Mouse (Mus musculus): ENCODE measurements at regions not wholly inside any gene's neighbourhood (a gene's known extent, or its start where the extent isn't known, plus 50 kb on each side); places are given as distances from the start of the nearest gene placed in this dataset.

DNA sequence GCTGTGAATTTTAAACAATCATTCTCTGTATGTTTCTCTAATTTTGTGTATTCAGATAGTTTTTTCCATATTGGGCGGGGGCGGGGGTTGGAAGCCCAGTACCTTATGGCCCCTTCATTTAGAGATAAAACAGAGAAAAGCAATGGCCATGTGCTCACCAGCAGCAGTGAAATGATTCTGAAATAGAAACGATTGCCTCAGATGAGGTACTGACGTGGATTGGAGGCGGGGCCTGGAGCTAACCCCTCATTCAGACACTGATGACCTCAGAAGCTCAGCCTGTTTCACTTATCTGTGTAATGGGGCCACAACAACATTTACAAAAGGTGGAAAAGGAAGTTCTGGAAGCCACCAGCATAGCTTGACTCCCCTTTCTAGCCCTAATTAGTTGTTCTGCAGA, 223.0 kb upstream of the Irx5 start:
- ATAC-seq (replicated peaks; ENCODE audit: low read depth, poor library complexity, severe bottlenecking): no peak

DNA sequence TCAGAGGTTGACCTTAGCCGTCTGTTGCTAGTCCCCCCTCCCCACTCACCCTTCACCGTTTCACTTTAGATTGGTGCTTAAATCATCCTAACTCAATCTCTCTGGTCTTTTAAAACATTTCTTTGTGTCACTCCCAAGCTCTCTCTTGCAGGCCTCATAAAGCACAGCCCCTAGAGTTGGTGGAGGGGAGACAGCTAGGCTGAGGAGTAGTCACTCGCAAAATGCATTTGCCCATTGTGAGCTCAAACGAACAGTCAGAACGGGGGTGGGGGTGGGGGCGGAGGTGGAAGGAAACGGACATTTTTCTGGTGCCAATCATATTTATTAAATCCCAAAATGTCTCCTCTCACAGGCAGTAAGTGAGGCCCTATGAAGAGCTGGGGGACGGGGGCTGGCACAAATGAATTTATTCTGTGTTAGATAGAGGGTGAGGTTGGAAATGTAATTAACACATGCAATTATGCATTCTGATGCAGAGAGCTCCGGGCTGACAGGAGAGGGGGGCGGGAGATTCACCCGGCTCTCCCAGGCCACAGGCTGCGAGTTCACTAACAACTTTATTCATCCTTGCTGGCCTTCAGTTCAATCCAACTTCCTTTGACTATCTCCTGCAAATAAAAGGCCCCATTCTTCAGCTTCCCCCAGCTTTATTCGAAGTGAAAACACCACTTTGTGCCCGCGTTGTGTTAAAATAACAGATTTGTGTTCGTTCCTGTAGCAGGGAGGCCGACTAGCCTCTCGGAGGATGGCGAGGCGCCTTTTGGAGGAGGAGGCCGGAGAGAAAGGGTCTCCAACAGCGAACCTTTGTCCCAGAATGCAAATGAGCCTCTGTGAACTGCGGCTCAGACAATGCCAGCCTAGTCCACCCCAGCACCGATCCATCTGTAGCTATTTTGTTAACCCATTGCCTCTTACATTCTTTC, 223.7 kb upstream of the Irx5 start:
- ATAC-seq (replicated peaks; ENCODE audit: low read depth, poor library complexity, severe bottlenecking): no peak

DNA sequence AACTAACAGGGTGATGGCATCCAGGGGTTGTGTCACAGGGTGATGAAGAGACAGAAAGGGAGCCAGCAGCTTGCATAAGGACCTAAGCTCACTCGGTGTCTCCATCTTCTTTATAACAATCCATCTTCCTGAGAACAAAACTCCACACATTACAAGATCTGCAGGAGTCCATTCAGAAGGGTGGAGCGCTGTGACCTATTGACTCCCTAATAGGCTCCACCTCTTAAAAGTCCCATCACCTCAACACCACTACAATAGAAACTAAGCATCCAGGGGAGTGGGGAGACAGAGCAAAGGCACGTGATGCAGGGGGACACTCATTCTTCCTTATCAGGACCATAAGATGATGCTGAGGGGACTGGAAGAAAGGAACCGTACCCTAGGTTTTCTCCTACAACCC, 224.5 kb upstream of the Irx5 start:
- ATAC-seq (replicated peaks; ENCODE audit: low read depth, poor library complexity, severe bottlenecking): no peak

DNA sequence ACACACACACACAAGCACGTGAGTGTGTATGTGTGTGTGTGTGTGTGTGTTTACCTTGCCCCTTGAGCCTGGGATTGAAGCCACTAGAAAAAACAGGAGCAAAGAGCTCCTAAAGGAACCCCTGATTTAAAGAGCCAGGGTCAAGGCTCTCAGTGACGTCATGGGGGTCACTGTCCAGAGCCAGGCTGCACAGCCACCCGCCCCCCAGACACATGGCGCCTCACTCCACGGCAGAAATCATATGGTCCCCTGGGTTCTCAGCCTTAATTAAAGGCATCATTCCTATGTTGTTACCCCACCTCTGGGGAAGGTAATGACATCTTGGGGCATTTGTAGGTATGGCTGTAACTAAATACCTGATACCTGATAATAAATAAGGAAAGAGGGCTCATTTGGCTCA, 224.9 kb upstream of the Irx5 start:
- ATAC-seq (replicated peaks; ENCODE audit: low read depth, poor library complexity, severe bottlenecking): no peak

DNA sequence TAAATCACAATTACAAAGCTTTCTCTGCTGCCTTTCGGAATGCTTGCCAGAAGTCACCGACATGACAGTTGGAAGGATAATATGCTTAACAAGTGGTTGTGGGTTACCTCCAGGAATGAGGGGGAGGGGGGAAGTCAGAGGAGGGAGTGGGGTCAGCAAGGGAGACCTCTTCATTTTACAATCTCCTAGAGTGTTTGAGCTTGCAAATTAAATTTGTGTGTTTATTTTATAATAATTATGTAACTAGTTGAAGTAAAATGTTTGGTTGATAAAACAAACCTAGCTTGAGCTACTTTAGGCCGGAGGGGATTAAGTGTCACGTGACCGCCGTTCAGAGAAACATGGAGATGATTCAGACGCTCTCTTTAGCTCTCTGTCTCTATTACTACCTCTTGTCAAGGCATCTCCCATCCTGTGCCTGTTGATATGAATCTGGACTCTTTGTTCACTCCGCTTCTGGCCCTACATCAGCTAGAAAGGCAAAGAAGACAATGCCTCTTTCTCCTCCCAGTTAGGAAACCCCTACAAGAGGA, 227.3 kb upstream of the Irx5 start:
- ATAC-seq (replicated peaks; ENCODE audit: low read depth, poor library complexity, severe bottlenecking): no peak

DNA sequence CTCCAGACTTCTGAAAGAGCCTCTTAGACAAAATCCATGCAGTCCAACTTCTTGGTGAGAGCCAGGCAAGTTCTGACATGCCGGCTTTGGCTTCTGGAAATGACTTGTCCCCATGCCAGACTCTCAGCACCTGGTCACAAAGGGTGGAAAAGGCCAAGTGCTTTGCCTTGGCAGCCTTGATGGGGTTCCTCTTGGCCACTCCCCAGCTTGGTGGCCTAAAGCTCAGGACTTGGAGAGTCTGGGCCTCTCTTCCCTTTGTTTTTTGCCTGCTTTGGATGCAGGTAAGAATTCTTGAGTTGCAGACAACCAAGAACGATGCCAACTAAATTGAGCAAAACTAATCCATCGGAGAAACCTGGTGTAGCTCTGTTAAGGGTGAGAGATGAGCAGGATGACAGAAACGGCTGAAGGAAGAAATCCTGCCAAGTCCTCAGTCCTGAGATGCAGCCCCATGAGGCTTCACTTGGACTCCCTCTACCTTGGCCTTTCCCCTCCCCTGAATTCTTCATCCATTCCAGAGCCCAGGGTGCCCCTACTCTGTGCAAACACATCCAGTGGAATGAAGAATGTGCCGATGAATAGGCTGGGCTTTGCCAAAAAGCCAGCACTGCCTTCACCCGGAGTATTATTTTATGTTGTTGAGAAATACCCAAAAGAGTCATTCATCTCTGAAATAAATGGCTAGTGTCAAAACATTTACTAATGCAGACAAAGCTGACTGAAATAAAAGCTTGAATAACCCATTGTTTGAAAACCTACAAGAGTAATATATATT, 228.0 kb upstream of the Irx5 start:
- ATAC-seq (replicated peaks; ENCODE audit: low read depth, poor library complexity, severe bottlenecking): no peak

DNA sequence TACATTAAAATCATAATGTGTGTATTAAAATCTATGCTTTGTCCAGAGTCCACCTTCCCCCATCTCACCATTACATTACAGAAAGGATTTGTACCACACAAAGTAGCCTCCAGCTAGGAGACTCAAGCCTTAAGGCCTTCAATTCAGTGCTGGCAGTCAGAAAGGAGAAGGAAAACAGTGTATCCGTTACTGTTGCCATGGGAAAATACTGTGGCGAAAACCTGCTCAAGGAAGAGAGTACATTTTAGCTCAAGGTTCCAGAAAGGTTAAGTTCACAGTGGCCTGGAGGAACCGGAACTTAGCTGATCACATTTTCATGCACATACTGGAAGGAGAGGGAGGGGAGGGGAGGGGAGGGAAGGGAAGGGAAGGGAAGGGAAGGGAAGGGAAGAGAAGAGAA, 231.8 kb upstream of the Irx5 start:
- ATAC-seq (replicated peaks; ENCODE audit: low read depth, poor library complexity, severe bottlenecking): no peak

DNA sequence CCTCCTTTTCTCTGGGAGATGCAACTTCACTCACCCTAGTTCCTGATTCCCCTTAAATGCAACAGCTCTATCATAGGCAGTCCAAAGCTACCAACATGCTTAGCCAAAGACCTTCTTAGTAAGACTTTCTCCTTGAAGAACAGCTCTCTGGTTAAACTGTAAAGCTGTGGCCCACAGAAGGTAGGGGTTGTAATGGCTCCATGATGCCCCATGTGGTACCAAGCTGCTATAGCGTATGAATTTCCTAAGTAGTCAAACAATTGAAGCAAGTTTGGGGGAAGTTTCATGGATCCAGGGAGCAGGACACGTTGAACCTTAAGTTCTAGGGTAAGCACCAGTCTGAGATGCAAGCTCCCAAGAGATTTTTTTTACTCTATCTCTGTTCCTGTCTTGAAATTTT, 236.1 kb upstream of the Irx5 start:
- ATAC-seq (replicated peaks; ENCODE audit: low read depth, poor library complexity, severe bottlenecking): 0 out of 2 replicates have a peak, but pooled peaks have one; percentile 66

DNA sequence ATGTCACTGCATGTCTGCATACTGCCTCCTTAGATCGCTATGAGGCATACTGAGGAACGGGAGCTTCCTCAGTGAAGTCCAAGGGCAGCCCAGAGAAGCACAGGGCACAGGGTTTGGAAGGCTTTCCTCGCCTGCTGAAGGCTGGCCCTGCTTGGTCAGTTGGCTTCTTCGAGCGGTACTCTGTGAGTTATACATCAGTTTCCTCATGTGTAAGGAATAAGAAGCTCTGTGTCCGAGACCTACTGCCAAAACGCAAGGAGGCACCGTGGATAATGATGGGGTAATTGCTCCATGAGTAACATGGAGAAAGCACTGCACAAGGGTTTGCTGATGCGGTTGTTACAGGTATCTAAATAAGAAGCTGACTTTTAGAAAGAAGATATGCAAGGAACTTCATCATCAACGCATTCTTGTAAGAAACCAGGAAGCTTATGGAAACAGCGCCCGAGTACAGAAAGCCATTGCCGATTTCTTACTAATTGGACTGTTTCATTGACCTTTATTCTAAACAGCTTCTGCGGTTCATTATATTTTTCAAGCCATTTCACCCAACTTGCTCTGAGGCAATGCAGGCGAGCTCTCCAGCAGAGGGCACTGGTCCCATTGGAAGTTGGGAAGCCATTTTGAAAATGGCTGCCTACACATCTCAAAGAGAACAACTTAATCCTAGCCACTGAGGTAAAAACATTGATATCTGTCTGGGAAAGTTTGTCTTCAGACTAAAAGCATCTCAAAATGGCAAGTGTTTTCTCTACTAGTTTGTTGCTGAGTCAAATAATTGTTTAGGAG, 241.8 kb upstream of the Irx5 start:
- ATAC-seq (replicated peaks; ENCODE audit: low read depth, poor library complexity, severe bottlenecking): no peak

DNA sequence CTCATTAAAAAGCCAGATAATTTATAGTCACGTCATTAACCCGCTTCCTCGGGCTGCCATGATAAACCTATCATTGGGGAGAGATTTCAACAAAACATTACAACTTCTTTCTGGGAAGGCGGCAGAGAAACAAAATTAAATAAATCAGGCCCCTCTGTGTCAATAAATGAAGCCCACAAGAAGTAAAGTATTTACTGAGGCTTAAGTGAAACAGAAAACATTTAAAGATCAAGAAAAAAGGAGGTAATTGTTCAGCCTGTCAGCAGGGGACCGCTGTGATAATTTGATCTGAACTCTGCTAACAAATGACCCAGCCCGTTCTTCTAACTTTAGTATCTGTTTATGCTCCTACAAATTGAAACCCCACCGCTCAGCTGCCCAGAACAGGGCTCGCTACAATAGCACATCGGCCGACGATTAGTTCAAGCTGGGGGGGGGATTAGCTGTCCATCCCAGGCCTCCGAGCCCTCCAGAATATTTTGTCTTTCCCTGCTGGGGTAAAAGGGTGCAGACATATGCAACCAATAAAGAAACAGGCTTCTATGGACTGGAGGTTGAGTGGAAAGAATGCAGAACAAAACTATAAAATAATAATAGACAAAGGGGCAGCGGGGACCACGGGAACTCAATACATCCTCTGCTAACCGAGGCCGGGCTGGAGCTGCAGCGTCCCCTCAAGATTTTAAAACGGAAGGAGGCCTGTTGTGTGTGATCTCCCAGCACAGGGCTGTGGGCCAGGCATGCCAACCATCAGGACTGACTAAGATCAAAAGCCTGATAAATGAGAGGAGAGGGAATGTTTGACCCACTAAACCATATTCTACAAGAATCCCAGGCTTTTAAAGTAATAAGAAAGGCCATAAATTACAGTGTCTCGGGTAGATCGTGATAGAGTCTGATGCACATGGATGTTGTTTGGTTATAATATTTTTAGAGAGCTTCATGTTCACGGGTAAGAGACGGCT, 242.8 kb upstream of the Irx5 start:
- ATAC-seq (replicated peaks; ENCODE audit: low read depth, poor library complexity, severe bottlenecking): no peak

DNA sequence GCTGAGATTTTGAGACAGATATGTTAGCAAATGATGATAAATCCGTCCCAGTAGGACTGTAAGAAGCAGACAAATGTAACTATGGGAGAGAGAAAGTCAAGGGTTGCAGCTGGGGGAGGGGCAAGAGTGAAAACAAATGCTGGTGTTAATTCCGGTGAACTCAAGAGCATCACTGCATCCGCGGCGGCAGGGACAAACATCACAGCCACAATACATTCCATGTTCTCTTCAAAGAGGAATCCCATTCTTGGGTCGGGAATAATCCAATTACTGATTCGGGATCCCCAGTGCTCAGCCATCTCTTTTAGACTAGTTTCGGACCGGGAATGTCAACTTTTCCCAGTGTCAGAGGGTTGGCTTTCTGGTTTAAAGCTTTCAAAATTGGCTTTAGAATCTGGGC, 243.5 kb upstream of the Irx5 start:
- ATAC-seq (replicated peaks; ENCODE audit: low read depth, poor library complexity, severe bottlenecking): no peak

DNA sequence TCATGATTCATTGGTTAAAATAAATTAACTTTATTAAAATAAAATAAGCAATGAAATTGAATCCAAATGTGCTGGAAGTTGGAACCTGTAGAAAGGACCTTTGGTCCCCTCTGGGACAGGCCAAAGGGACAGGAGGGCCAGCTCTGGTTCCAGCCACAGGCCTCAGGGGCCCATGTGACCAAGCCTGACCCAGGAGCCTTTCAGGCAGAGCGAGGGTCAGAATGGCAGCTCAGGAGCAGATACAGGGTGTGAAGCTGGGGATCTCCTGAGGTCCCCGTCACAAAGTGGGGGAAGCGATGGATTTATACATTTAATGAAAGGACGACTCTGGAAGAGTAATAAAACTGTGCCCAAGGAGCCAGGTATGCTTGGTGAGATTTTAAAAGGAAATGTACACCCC, 244.0 kb upstream of the Irx5 start:
- no peak for ATAC-seq (replicated peaks; ENCODE audit: low read depth, poor library complexity, severe bottlenecking)

DNA sequence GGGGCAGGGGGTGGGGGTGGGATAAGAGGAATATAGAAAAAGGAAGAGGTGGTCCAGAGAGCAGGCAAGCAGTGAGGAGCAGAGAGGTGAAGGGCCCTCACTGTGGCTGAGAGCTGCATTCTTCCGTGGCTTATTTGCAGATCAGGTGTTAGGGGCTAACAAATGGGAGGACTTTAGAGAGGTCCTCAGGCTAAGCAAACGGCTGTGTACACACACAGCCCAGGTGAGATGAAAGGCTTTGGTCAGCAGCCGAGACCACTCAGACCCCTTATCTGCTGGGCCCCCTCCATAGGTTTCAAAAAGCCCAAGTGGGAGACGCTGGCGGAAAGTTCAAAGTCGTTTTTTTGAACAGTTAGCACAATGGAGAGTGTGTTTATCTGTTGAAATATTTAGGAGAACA, 252.9 kb upstream of the Irx5 start:
- no peak for ATAC-seq (replicated peaks; ENCODE audit: low read depth, poor library complexity, severe bottlenecking)

DNA sequence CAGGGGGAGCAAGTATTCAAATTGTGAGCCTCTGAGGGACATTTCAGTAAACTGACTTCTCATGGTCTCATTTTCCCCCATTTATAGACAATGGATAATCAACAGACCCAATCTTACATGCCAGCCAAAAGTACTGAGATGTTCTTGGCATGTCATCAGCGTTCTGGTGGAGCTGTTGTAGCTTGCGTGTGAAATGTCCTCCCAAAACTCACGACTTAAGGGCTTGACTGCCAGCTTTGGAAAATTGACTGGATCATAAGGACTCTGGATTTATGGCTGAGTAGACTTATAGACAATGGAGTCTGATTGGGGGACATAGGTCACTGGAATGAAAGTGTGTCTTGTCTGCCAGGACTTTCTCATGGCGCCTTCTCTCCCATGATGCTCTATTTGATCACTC, 254.9 kb upstream of the Irx5 start:
- no peak for ATAC-seq (replicated peaks; ENCODE audit: low read depth, poor library complexity, severe bottlenecking)

DNA sequence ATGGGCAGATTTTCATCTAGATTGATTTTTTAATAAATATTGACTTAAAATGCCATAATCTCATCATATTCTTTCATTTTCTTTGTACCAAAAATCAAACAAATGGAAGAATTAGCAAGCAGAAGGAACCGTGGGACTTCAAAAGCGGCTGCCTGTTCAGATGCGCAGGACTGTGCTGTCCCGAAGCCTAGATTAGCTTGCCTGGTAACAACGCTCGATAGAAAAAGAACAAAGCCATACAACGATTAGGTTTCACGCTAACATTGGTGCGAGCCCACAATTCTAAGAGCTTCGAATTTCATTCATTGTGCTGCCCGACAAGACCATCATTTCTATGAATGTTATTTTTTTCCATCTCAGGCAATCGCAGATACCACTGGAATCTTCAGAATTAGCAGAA, 262.1 kb upstream of the Irx5 start:
- ATAC-seq (replicated peaks; ENCODE audit: low read depth, poor library complexity, severe bottlenecking): no peak

DNA sequence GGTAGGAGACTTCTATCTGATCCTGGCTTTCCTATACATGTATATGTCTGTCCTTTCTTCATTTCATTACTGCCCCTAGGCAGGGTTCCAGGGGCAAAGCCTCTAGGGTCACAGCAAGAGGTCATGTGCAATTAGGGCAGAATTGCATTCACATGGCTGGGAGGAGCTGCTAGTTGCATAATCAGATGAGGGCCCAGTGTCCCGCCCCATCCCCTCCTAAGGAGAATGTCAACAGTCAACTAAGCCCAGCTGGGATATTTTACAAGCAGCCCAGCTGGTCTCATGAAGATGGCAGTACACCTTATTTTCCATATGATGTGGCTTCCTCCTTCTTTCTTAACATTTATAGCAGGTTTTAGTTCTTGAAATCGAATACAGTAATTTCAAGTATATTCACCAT, 273.3 kb upstream of the Irx5 start:
- no peak for ATAC-seq (replicated peaks; ENCODE audit: low read depth, poor library complexity, severe bottlenecking)

DNA sequence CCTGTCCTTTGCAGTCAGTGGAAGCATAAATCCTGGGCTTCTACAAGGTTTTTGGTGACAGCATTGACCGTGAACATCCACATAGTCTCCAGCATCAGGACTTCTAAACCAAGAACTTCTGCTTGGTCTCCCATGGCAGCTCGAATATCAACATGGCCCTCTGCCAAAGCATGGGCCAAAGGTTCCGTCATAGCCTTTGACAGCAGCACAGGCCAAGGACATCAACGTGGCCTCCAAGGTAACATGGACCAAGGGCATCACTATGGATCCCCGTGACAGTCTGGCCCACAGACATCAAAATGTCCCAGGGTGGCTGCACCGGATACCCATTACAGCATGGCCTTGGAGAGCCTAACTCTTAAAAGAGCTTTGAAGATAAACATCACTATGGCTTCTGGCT, 275.5 kb upstream of the Irx5 start:
- no peak for ATAC-seq (replicated peaks; ENCODE audit: low read depth, poor library complexity, severe bottlenecking)

DNA sequence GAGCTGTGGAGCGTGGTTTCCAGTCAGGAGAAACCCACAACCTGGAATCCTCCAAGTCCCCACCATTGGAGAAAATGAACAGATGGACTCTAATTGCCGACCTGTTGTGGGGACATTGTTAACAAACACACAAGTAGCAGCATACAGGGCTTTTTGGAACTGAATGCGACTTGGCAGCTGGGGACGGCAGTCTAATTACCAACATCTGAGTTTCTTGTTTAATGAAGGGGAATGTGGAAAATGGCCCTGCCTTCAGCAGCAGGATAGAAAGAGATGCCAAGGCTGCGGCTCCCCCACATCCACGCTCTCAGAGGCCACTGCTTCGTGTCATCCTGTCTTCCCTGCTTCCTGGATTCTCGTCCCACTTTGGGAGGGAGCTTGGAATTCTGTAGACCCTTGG, 276.6 kb upstream of the Irx5 start:
- no peak for ATAC-seq (replicated peaks; ENCODE audit: low read depth, poor library complexity, severe bottlenecking)

DNA sequence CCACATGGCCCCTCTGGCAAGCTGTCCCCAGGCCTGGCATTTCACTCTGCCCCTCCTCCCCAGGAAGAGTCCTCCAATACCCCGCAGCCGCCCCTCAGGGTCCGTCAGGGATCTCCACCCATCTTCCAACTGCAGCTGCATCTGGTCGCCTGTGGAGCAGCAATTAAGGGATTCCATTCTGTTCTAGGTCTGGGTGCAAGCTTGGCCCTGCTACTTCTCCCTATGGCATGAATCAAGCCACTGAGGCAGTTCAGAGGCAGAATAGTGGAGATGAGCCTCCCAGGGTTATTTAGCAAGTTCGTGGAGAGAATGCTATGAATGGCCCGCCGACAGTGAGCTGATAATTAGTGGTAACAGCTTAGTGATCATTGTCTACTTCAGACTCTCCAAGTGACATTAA, 275.7 kb upstream of the Irx3 start:
- ATAC-seq (replicated peaks; ENCODE audit: low read depth, poor library complexity, severe bottlenecking): no peak

Measured in common myeloid progenitor, adult 5-6 weeks (primary cell).